Comparison of ENCODE assay signal across 10 mouse cellular contexts in genomic region chr17:85463497-85464392, GRCm38 (mm10).
DNase-seq lines count a peak whose midpoint lies in the region; ATAC-seq and TF ChIP-seq lines count a peak whose summit lies in the region.
"Had no signal": no experiment of that assay in that cellular context is flagged by ENCODE, and none has a peak within 500 bp of the region (broad histone marks: within the 10 kb centered on the region; RNA-seq: fewer than 3 reads in every experiment).

No protein-coding gene starts in this region.

- no peaks in the 10 kb centered on the region for H3K36me3 ChIP-seq in heart, embryonic 13.5 days
- no peaks in the 10 kb centered on the region for H3K36me3 ChIP-seq in forebrain, postnatal 0 days (ENCODE audit: insufficient read depth)
- H3K36me3 ChIP-seq in limb, embryonic 14.5 days (ENCODE audit: control insufficient read depth, insufficient read depth, low read length), result no peaks in the 10 kb centered on the region
- H3K36me3 ChIP-seq in hindbrain, embryonic 10.5 days, result no peaks in the 10 kb centered on the region
- H3K36me3 ChIP-seq: liver, embryonic 12.5 days; neural tube, embryonic 12.5 days had no signal

- no peak for TF ChIP-seq CTCF in bone marrow macrophage, adult 2 months (IDR thresholded peaks at IDR 0.05; ENCODE audit: low read depth, low read length)
- TF ChIP-seq CTCF in forebrain, postnatal 0 days (IDR thresholded peaks at IDR 0.05; ENCODE audit: low read depth), result no peak

- peak overlapping the region; percentile 33 for H3K4me3 ChIP-seq in heart, embryonic 13.5 days
- H3K4me3 ChIP-seq in bone marrow macrophage, adult 2 months (ENCODE audit: insufficient read depth, low read length), result peak overlapping the region; percentile 37; the same call in 1 of the 2 replicates
- 0 out of 2 replicates have a peak overlapping the region, but pooled peaks have one; percentile 2 for H3K4me3 ChIP-seq in forebrain, postnatal 0 days (ENCODE audit: low read depth, low read length)
- peak overlapping the region; percentile 10; the same call in 1 of the 2 replicates for H3K4me3 ChIP-seq in limb, embryonic 14.5 days (replicated peaks; ENCODE audit: low read length)
- H3K4me3 ChIP-seq in hindbrain, embryonic 10.5 days, result no peak overlapping the region
- H3K4me3 ChIP-seq: liver, embryonic 12.5 days; neural tube, embryonic 12.5 days had no signal

- no peak for DNase-seq in heart, adult 8-10 months (ENCODE audit: low spot score)
- no peak for DNase-seq in forebrain, postnatal 0 days
- no peak for DNase-seq in limb, embryonic 14.5 days (ENCODE audit: low spot score)
- DNase-seq in hindbrain, embryonic 10.5 days (ENCODE audit: low spot score), result no peak
- no peak for DNase-seq in left cerebral cortex, postnatal 25 days (ENCODE audit: low spot score in 2 of 2)

- H3K4me1 ChIP-seq in heart, embryonic 13.5 days, result peaks cover 15% of the 10 kb centered on the region
- peaks cover 6% of the 10 kb centered on the region; the same call in 1 of the 2 replicates for H3K4me1 ChIP-seq in bone marrow macrophage, adult 2 months (ENCODE audit: control insufficient read depth, insufficient read depth, low read length)
- H3K4me1 ChIP-seq in forebrain, postnatal 0 days (ENCODE audit: insufficient read depth), result no peaks in the 10 kb centered on the region
- peaks cover 8% of the 10 kb centered on the region; the same call in 1 of the 2 replicates for H3K4me1 ChIP-seq in limb, embryonic 14.5 days (ENCODE audit: control insufficient read depth, insufficient read depth, low read length)
- H3K4me1 ChIP-seq in hindbrain, embryonic 10.5 days (replicated peaks), result peaks cover 22% of the 10 kb centered on the region
- H3K4me1 ChIP-seq: liver, embryonic 12.5 days had no signal

- H3K27me3 ChIP-seq in heart, embryonic 13.5 days (replicated peaks), result peaks cover 99% of the 10 kb centered on the region
- peaks cover 69% of the 10 kb centered on the region for H3K27me3 ChIP-seq in forebrain, postnatal 0 days (ENCODE audit: insufficient read depth, low read length)
- peaks cover 91% of the 10 kb centered on the region for H3K27me3 ChIP-seq in limb, embryonic 14.5 days (ENCODE audit: control insufficient read depth, insufficient read depth, low read length)
- H3K27me3 ChIP-seq in hindbrain, embryonic 10.5 days (ENCODE audit: insufficient read depth, poor library complexity, severe bottlenecking), result peaks cover 100% of the 10 kb centered on the region

- H3K9ac ChIP-seq in heart, embryonic 13.5 days, result no peak overlapping the region
- H3K9ac ChIP-seq in forebrain, postnatal 0 days, result no peak overlapping the region
- H3K9ac ChIP-seq in limb, embryonic 14.5 days (ENCODE audit: low read depth, low read length, severe bottlenecking), result no peak overlapping the region
- H3K9ac ChIP-seq: liver, embryonic 12.5 days; neural tube, embryonic 12.5 days had no signal

- peak overlapping the region; percentile 61 for H3K4me2 ChIP-seq in heart, embryonic 13.5 days
- no peak overlapping the region for H3K4me2 ChIP-seq in forebrain, postnatal 0 days (ENCODE audit: low read depth)
- H3K4me2 ChIP-seq in limb, embryonic 14.5 days (replicated peaks; ENCODE audit: low read depth, low read length, severe bottlenecking), result peak overlapping the region; percentile 39; the same call in 1 of the 2 replicates

- TF ChIP-seq POLR2A in bone marrow macrophage, adult 2 months (IDR thresholded peaks at IDR 0.05; ENCODE audit: borderline replicate concordance, low read depth, low read length), result no peak
- TF ChIP-seq POLR2A in limb, embryonic 14.5 days (IDR thresholded peaks at IDR 0.05; ENCODE audit: borderline replicate concordance, extremely low read depth, insufficient read depth, insufficient read length), result no peak

- intact Hi-C loops in left cerebral cortex, postnatal 25 days (cut with DNase I), result loop anchor here (5.0 kb wide), 1 partner anchor 159 kb away; no protein-coding TSS in a partner anchor

- H3K9me3 ChIP-seq in heart, embryonic 13.5 days, result no peaks in the 10 kb centered on the region
- H3K9me3 ChIP-seq in forebrain, postnatal 0 days (ENCODE audit: low read length), result no peaks in the 10 kb centered on the region
- H3K9me3 ChIP-seq in limb, embryonic 14.5 days (ENCODE audit: control insufficient read depth, low read length), result no peaks in the 10 kb centered on the region
- H3K9me3 ChIP-seq in hindbrain, embryonic 10.5 days, result no peaks in the 10 kb centered on the region
- H3K9me3 ChIP-seq: liver, embryonic 12.5 days; neural tube, embryonic 12.5 days had no signal

- no peak overlapping the region for H3K27ac ChIP-seq in heart, embryonic 13.5 days (replicated peaks)
- no peak overlapping the region for H3K27ac ChIP-seq in bone marrow macrophage, adult 2 months (ENCODE audit: insufficient read depth, low read depth, low read length)
- H3K27ac ChIP-seq in forebrain, postnatal 0 days (ENCODE audit: low read depth, low read length), result no peak overlapping the region
- H3K27ac ChIP-seq in limb, embryonic 14.5 days (replicated peaks; ENCODE audit: low read depth, low read length), result no peak overlapping the region
- no peak overlapping the region for H3K27ac ChIP-seq in hindbrain, embryonic 10.5 days
- H3K27ac ChIP-seq: liver, embryonic 12.5 days; neural tube, embryonic 12.5 days had no signal

- ATAC-seq in heart, embryonic 13.5 days (ENCODE audit: extremely low read depth, insufficient number of reproducible peaks, low FRiP score, low TSS enrichment), result no peak
- ATAC-seq in forebrain, postnatal 0 days, result no peak
- ATAC-seq in limb, embryonic 14.5 days (ENCODE audit: low FRiP score, low read depth), result no peak
- no peak for ATAC-seq in activated CD4-positive, CD25-positive, alpha-beta regulatory T cell, adult 4 months
- ATAC-seq: liver, embryonic 12.5 days had no signal

- WGBS in heart, embryonic 13.5 days, result 15% methylated on average over 22 of the region's 22 CpGs
- 14% methylated on average over 22 of the region's 22 CpGs for WGBS in forebrain, postnatal 0 days
- WGBS in limb, embryonic 14.5 days, result 6% methylated on average over 22 of the region's 22 CpGs
- WGBS in hindbrain, embryonic 10.5 days, result 11% methylated on average over 22 of the region's 22 CpGs
